Mouse (Mus musculus) hindbrain, postnatal 0 days (tissue): ENCODE results near the gene Myf5. TPM values are rescaled to one million over a fixed set of nuclear protein-coding genes. Genes with fewer than 3 reads are reported as not detected.
A peak's percentile ranks its signal among the peaks of the same experiment; 100 is the strongest.

Experiments used
- ATAC-seq: fragments of 200-750 bp; cut with Nextera tagmentation; 2 replicates; pipeline ENCODE4 v1.8.0; 2017; ENCODE audit warnings: mild to moderate bottlenecking, moderate TSS enrichment, moderate library complexity
- DNase-seq: peaks from one replicate; pipeline ENCODE4 v3.0.0-alpha.2; 2015; ENCODE audit warnings: low spot score
- H3K27ac ChIP-seq: fragments of 300-500 bp; sonication (generic); 2 replicates; pipeline ENCODE4 v1.5.1; 2014; ENCODE audit warnings: mild to moderate bottlenecking
- H3K27me3 ChIP-seq: fragments of 300-500 bp; sonication (generic); 2 replicates; pipeline ENCODE4 v1.6.1; 2014; ENCODE audit warnings: low read length, mixed read lengths; ENCODE audit not compliant: insufficient read depth
- H3K36me3 ChIP-seq: fragments of 300-500 bp; sonication (generic); 2 replicates; pipeline ENCODE4 v1.6.1; 2014; ENCODE audit warnings: low read length, mixed read lengths; ENCODE audit not compliant: insufficient read depth
- H3K4me1 ChIP-seq: fragments of 300-500 bp; sonication (generic); 2 replicates; pipeline ENCODE4 v1.6.1; 2014; ENCODE audit warnings: antibody characterized with exemption, low read length, mixed read lengths; ENCODE audit not compliant: insufficient read depth
- H3K4me2 ChIP-seq: fragments of 300-500 bp; sonication (generic); 2 replicates; pipeline ENCODE4 v1.6.1; 2014; ENCODE audit warnings: low read depth, mild to moderate bottlenecking, low read length, moderate library complexity, mixed read lengths
- H3K4me3 ChIP-seq: fragments of 300-500 bp; sonication (generic); 2 replicates; pipeline ENCODE4 v1.5.1; 2014; ENCODE audit warnings: low read length
- H3K9ac ChIP-seq: fragments of 300-500 bp; sonication (generic); replicated peaks from 2 replicates; pipeline ENCODE4 v1.6.1; 2014; ENCODE audit warnings: mild to moderate bottlenecking, low read length, moderate library complexity, mixed read lengths
- H3K9me3 ChIP-seq: fragments of 300-500 bp; sonication (generic); 2 replicates; pipeline ENCODE4 v1.6.1; 2016; ENCODE audit warnings: low read length, mixed read lengths
- CTCF ChIP-seq: IDR thresholded peaks from 2 replicates; pipeline ENCODE4 v1.5.1; 2016; ENCODE audit warnings: antibody characterized with exemption, control low read depth, low read depth
- WGBS: fragments of 180-500 bp; shearing (Covaris S2); extraction: QIAGEN DNeasy Blood & Tissue Kit; methylation state at CpG from one replicate; pipeline ENCODE4 v1.1.7; 2014; 5-methylcytosine and 5-hydroxymethylcytosine counted together
- microRNA-seq, 2 experiments: library from miRNA; unstranded; fragments of <30 nt; microRNA quantifications; one replicate each; pipeline ENCODE4; 2016
- polyA plus RNA-seq: library from polyadenylated mRNA; unstranded; fragments of >200 nt; fragmentation: Nextera tagmentation; extraction: Ambion mirVana; gene quantifications from 2 replicates; pipeline ENCODE4 v1.2.1, GENCODE M21; 2015
- total RNA-seq: library from RNA; depleted of rRNA; stranded (reverse); fragments of >200 nt; gene quantifications from 2 replicates; pipeline ENCODE4 v1.2.3, GENCODE M21; 2014; rRNA removed

The Myf5 gene
- total and polyA plus RNA-seq, 2 experiments from 2014 or later: not detected

DNA sequence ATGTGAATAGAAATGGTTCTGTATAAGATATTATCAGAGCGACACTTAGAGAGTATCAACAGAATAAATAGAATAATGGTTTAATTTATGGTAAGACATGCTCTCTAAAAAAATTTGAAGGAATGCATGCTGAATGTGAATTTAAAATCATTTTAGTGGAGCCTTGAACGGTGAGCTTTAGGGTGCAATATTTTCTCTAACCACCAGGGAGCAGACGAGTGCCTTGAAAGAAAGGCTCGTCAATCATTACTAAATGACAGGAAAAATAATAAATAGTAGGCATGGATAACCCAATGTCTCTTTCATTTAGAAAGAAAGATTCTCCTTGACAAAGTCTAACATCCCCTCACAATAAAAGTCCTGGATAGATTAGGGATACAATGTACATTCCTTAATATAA lies 43.2 kb downstream of the Myf5 start:
- Histone ChIP-seq H3K36me3 (no peaks in the 10 kb centered on the region), H3K9me3 (no peaks in the 10 kb centered on the region), H3K4me2 (no peak overlapping the region), H3K27me3 (no peaks in the 10 kb centered on the region), H3K27ac (no peak overlapping the region), H3K4me1 (no peaks in the 10 kb centered on the region), H3K4me3 (no peak overlapping the region), H3K9ac (no peak overlapping the region)
- DNase-seq: peak; percentile 45
- peak; percentile 74 for TF ChIP-seq CTCF
- no peak for ATAC-seq
- WGBS: 10% methylated on average over 4 of the region's 4 CpGs

DNA sequence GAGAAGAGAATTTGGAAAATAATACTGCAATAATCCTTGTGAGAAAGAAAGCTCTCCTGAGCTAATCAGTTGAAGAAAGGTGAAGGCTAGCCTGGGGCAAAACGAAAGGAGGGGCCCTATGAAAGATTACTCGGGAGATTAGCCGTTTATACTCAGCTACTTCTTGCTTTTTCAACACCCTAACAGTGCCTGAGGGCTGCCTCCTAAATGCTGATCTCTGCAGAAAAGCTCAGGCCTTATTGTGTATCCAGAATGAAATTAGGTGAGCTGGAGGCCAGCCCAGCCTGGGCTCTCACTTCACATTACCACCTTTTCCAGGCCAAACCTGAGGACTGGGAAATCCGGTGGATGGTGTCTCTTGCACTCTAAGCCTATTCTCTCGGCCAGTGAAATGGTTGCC lies 49.0 kb downstream of the Myf5 start:
- no peaks in the 10 kb centered on the region for H3K36me3 ChIP-seq
- ATAC-seq (no peak), DNase-seq (no peak)
- H3K4me1 ChIP-seq: no peaks in the 10 kb centered on the region
- no peak overlapping the region for H3K27ac ChIP-seq
- H3K9ac ChIP-seq: no peak overlapping the region
- 63% methylated on average over 5 of the region's 5 CpGs for WGBS
- no peak overlapping the region for H3K4me3 ChIP-seq
- H3K27me3 ChIP-seq: no peaks in the 10 kb centered on the region
- H3K9me3 ChIP-seq: no peaks in the 10 kb centered on the region
- TF ChIP-seq CTCF: no peak
- H3K4me2 ChIP-seq: no peak overlapping the region

Small RNAs within 50 kb of the gene (microRNA-seq; reads per million reads assigned to microRNA genes)
- gene Gm44403: 0 reads per million in 2 experiments

Other genes starting within 250 kb of the Myf5 start
- gene Lin7a, start 214.4 kb downstream of the Myf5 start, total RNA-seq: 26.0 and 30.4 TPM in 2 replicates
- 26.6 and 27.8 TPM in 2 replicates for gene Lin7a, start 214.4 kb downstream of the Myf5 start, polyA plus RNA-seq
- 0.18 TPM in 1 of 2 replicates, not detected in the other for gene Myf6, start 8.6 kb upstream of the Myf5 start, total RNA-seq
- gene Myf6, start 8.6 kb upstream of the Myf5 start, polyA plus RNA-seq: not detected in 2 replicates
- gene Ptprq, start 233.9 kb upstream of the Myf5 start, total RNA-seq: 0.07 and 0.10 TPM in 2 replicates
- gene Ptprq, start 233.9 kb upstream of the Myf5 start, polyA plus RNA-seq: 0.03 and 0.11 TPM in 2 replicates